Mouse (Mus musculus): ENCODE results near the gene Fam8a1.

Fam8a1 gene

GRCm38 (mm10) chr13:46677721-46678120 is 8.4 kb downstream of the Fam8a1 start:
- DNase-seq, result no peak

GRCm38 (mm10) chr13:46682921-46683320 is 13.6 kb downstream of the Fam8a1 start:
- DNase-seq, result peak; percentile 63

GRCm38 (mm10) chr13:46683370-46683769 is 14.0 kb downstream of the Fam8a1 start:
- no peak for DNase-seq

- no peak for DNase-seq
Observed at GRCm38 (mm10) chr13:46690559-46691241, 21.4 kb downstream of the Fam8a1 start.

GRCm38 (mm10) chr13:46695296-46695908 is 26.1 kb downstream of the Fam8a1 start:
- no peak for DNase-seq

GRCm38 (mm10) chr13:46695932-46696331 is 26.6 kb downstream of the Fam8a1 start:
- DNase-seq, result no peak

GRCm38 (mm10) chr13:46696788-46697187 is 27.5 kb downstream of the Fam8a1 start:
- DNase-seq, result no peak

DNA sequence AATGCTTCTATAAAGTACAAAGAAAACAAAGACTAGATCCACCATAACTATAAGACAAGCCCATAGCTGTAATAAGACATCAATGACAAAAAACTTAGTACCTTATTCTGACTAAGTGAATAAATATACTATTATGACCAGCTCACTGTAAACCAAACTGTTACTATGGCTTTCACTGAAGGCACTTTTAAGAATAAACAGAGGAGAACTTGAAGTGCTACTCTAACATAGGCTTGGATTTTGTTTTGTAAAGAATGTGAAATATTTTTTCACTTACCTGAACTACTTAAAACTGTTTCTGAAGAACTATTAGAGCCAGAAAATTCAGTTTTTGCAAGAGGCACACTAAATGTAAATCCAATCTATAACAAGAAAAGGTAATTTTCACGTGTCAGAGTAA is 30.1 kb downstream of the Fam8a1 start:
- DNase-seq, result no peak

GRCm38 (mm10) chr13:46701486-46701885 is 32.2 kb downstream of the Fam8a1 start:
- DNase-seq, result no peak

DNA sequence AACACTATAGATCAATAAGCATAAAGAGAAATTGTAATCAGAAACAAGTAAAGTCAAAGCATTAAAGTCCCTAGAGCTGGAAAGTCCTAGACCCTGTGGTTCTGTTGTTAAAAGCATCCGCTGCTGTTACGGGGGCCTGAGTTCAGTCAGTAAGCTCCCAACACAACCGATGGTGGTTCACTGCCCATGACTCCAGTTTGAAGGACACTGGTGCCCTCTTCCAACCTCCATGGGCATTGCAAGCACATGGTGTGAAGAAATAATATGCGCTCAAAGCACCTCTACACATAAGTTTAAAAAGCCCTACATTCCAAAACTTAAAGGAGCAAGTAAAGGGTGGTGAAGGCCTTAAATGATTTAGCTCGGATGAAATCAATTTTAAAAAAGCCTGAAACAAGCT is 33.8 kb downstream of the Fam8a1 start:
- DNase-seq, result no peak

DNA sequence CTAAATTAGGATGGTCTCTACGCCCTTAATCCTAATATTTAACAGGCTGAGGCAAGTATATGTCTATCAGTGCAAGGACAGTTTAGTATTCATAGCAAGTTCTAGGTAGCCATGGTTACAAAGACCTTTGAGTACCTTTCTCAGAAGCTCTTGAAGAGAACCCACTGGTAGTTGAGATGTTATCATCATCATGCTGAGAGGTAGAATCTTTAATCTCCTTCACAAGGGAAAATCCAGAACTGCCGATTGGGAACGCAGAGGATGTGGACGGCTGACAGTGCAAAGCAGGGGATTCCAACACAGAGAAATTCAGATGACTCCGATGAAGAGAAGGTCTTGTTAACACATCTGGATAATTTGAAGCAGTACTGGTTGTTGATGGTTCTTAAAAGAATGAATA is 44.2 kb downstream of the Fam8a1 start:
- DNase-seq, result no peak

DNA sequence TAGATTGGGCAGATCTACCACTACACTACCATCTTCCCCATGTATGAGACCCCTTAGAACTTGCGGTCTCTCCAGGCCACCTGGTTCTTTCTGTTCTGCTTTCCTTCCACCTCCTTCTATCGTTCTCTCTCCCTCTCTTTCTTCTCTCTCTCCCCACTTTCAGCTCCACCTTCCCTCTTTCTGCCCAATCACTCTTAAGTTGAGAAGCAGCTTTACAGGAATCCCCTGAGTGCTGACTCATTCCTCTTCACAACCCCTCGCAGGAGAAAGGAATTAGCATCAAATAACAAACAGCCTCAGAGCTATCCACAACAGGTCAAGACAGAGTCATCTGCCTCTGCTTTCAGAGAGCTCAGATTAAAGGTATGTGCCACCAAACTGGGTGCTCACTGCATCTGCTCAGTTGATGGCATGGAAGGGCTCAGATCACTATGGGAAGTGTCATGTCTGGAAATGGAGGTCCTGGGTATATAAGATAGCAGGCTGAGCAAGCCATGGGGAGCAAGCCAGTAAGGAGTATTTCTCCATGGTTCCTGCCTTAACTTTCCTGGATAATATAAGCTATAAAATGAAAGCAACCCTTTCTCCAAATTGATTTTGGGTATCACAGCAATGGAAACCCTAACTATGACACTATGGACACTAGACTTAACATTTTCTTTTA is 46.8 kb downstream of the Fam8a1 start:
- no peak for DNase-seq

DNA sequence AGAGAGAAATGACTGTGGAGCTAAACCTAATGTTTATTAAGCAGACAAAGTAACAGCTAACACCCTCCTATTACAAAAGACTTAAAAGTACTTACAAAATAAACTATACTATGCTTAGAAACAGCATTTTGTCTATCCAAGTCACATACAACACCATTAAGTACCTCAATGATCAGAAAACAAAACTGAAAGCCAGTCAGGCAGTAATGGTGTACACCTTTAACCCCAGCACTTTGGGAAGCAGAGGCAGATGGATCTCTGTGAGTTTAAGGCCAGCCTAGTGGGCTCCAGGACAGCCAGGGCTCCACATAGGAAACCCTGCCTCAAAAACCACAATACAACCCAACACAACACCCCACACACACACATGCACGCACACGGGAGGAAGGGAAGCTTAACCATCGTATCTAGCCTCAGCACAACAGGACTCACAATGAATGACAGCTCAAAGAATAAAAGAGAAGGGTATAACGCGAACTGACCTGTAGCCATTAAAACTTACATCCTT is 49.6 kb downstream of the Fam8a1 start:
- DNase-seq, result no peak

GRCm38 (mm10) chr13:46721009-46721408 is 51.7 kb downstream of the Fam8a1 start:
- no peak for DNase-seq

GRCm38 (mm10) chr13:46724371-46724770 is 55.0 kb downstream of the Fam8a1 start:
- DNase-seq, result no peak

DNA sequence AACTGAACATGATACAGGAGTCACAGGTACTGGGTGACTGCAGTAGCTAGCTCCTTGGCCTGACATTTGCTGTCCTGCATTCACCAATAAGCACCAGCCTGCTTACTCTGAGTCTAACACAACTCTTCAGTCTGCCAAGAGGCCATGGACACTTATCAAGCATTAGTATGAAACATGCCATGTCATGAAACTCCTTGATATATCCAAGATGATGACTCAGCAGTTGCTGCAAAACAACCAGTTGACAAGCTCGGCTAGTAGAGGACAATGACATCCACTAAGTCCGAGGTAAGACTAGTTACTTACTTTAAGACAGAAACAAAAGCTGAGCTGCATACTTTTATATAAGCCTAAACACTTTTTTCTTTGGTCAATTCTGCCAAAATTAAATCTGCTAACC is 55.9 kb downstream of the Fam8a1 start:
- DNase-seq, result no peak

DNA sequence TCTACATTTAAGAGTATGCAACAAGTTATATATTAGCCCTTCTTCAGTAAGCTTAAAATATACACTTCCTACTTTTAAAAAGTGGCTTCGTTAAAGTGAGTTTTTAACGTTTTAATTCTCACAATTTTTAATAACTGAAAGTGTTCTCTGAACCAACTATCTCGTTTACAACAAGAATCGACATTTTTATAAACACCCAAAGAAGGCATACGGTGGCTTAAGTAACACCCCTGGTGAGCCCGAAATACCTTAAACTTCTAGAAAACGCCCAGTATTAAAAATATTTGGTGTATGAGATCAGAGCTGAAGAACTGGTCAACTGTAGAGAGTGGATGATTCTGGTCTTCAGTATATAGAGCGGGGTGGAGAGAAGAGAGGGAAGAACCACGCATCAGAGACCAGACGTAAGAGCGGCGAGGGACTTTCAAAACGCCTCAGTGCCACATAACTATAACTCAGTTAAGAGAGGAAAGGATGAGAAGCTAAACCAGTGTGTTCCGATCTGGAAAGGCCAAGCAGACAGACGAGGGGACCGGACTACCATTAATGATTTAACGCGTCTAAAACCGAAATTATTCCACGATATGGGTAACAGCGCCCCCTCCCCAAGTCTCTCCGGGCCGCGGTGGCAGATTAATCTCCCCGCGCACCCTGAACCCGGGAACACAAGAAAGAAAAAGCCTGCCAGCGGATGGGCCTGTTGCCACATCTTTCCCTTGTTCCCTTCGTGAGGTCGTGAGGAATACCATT is 57.1 kb downstream of the Fam8a1 start:
- DNase-seq, result no peak

- DNase-seq, result no peak
Observed at GRCm38 (mm10) chr13:46727038-46727836, 57.9 kb downstream of the Fam8a1 start.
